Comparison of ENCODE assay signal across 8 mouse cellular contexts in the genomic region with DNA sequence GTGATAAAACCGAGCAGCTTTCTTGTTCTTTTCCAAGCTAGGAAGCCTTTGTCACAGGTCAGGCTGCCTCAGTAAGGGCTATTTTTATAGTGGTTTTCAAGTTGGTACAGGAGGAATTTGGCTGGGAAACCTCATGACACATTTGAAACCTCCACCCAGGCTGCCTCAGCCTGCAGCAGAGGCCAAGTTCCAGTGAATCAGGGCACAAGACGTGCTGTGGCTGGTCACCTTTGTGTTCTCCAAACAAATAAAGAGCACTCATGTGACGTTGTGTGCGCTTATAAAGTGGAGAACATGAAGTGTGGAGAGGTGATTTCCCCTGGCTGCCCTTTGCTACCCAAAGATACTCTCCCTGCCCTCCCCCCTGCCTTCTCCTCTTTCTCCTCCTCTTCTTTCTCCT. TPM values are rescaled to one million over a fixed set of nuclear protein-coding genes. Genes with fewer than 3 reads are reported as not detected.
DNase-seq lines count a peak whose midpoint lies in the region.

No protein-coding gene starts in this region.

- 7% methylated on average over 4 of the region's 4 CpGs for WGBS in large intestine, adult 2 months

- peak; percentile 16 for DNase-seq in embryo, embryonic 10 days (ENCODE audit: low spot score)
- DNase-seq in embryo, embryonic 9.5 days (ENCODE audit: extremely low spot score), result no peak
- DNase-seq in adrenal gland, postnatal 25 days, result peak; percentile 34
- DNase-seq in heart, adult 11 months, result peak; percentile 99
- DNase-seq in large intestine, adult 2 months (ENCODE audit: low read depth, low spot score), result peak; percentile 73
- DNase-seq in urinary bladder, postnatal 25 days (ENCODE audit: low spot score), result peak; percentile 42
- DNase-seq in spleen, postnatal 4 days (ENCODE audit: low spot score in 2 of 2), result no peak
- no peak for DNase-seq in thymus, postnatal 10 days (ENCODE audit: low spot score in 2 of 2)

RNA-seq across cellular contexts. Expression of a gene that starts 8.9 kb away (rescaled TPM):
- total RNA-seq in adrenal gland, postnatal 25 days (2021), result 52.8 and 55.6 TPM in 2 replicates
- polyA plus RNA-seq in large intestine, adult 2 months (2012; rRNA removed), result 16.9 and 36.3 TPM in 2 replicates

Comparison
In these comparisons a context has a peak if more than half of its experiments do, and no peak if none do; other contexts are left out.
1. DNase-seq: peak in embryo, embryonic 10 days (single experiment), adrenal gland, postnatal 25 days (single experiment), heart, adult 11 months (single experiment), large intestine, adult 2 months (single experiment) and urinary bladder, postnatal 25 days (single experiment); none in embryo, embryonic 9.5 days (single experiment), spleen, postnatal 4 days (0 of 2) and thymus, postnatal 10 days (0 of 2).